Mouse (Mus musculus): ENCODE data around the gene Prss23.

DNA sequence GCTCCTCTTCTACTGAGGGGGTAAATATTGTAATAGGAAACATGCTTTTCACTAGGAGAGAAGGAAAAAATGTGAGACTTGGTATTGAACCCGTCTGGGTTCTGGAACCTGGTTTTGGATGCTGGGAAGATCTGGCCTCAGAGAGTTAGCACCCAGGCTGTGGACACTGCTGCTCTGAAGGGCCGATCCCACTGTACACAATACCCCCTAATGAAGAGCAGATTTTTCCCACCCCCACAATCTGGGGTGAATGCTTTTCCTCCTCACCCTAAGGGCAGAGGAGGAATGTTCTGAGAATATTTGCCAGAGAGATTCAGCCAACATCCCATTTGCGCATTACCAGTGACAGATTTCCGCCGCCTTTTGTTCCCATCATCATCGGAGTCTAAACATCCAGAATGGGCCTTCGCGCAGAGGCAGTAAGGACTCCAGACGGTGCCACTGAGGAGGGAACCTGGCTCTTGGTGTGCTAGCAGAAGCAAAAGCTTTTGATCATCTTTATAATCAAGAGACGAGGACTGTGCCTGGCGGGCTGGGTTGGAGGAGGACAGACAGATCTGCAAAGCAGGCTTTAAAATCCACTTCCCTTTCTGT, 31.6 kb upstream of the Prss23 start:
- TF ChIP-seq POLR2A (IDR thresholded peaks at IDR 0.05; ENCODE audit: insufficient read depth, low read depth, low read length) (no peak), CTCF (IDR thresholded peaks at IDR 0.05) (no peak), EP300 (IDR thresholded peaks at IDR 0.05; ENCODE audit: insufficient read depth, low read depth, low read length) (no peak)

Measured in heart, adult 2 months (tissue).